Mouse (Mus musculus): ENCODE measurements around the gene 2610028H24Rik.

GRCm38 (mm10) chr10:76445996-76446681 lies 2.7 kb upstream of the 2610028H24Rik start:
- TF ChIP-seq MYC (IDR thresholded peaks at IDR 0.05; ENCODE audit: low read depth, low read length) (peak; percentile 51; the same call in 1 of the 2 replicates), CTCF (IDR thresholded peaks at IDR 0.05 in 2 of 3, conservative IDR thresholded peaks at IDR 0.05 in 1 of 3; ENCODE audit: control insufficient read depth in 1 of 3, insufficient read depth in 1 of 3, low read depth in 2 of 3, low read length in 3 of 3, poor library complexity in 1 of 3, severe bottlenecking in 1 of 3) (no peak), POLR2A (IDR thresholded peaks at IDR 0.05; ENCODE audit: control insufficient read depth in 1 of 2, insufficient read depth in 1 of 2, low read depth in 1 of 2, low read length in 2 of 2, poor library complexity in 1 of 2) (peak in 1 of 2 experiments; percentile 56; a peak in 2 of 4 replicates), EP300 (IDR thresholded peaks at IDR 0.05; ENCODE audit: low read depth in 1 of 2, low read length in 2 of 2) (peak; percentile 96), HCFC1 (IDR thresholded peaks at IDR 0.05; ENCODE audit: low read depth, low read length) (peak; percentile 66; the same call in 1 of the 2 replicates), POLR2AphosphoS2 (IDR thresholded peaks at IDR 0.05; ENCODE audit: low read length) (0 out of 2 replicates have a peak, but pooled peaks have one; percentile 37), SIN3A (IDR thresholded peaks at IDR 0.05; ENCODE audit: low read length) (peak; percentile 89), TCF12 (IDR thresholded peaks at IDR 0.05; ENCODE audit: low read depth, low read length) (peak; percentile 97), MYB (IDR thresholded peaks at IDR 0.05; ENCODE audit: low read depth, low read length) (peak; percentile 69)

Data from MEL (cell line).